Mouse (Mus musculus) brain, adult 2 months (tissue): Measurements from ENCODE around the gene Gimap9.

Source experiments
- DNase-seq: peaks from one replicate; pipeline ENCODE4 v3.0.0; 2011; ENCODE audit warnings: low read depth, low spot score

Gimap9 gene

DNA sequence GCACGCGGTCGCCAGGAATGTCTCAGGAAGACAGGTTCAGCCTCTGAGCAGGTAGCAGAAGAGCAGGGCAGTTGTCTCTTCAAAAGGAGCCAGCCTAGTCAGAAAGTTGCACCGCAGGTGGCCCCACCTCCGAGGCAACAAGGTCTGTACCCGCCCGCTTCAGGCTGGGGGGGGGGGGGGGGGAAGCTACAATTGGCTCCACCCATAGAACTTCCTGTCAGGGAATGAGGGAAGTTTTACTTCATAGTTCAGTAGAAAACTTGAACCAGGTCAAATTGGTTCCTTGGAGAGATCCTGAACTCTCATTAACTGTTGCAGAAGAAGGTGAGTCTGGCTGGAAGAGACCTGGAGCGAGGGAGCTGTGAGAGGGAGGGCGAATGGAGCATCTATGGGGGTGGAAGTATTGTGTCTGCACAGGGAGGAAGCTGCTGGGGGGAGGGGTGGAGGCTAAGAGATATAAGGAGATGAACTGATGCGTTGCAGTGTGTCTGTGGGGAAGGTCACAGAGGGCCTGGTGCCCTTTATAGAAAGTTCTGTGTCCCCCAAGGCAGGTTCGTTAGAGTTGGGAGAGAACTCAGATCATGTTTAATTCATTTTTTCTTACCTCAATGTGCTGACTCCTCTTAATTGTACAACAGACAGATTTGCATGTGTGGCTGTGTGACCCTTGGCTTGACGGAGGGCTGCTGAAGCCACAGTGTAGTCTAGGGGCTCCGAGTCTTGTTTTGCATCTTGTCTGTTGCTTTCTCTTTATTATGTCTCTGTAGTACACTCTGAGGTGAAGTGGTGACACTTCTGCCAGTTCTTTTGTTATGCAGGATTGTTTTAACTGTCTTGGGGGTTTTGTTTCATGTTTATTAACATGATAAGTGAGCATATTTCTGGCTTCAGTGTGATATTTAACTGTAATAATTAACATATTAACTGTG is at the start of gene Gimap9:
TSS of gene Gimap9 (plus strand) at position 199 of the 929 bp plus-strand sequence.
- no peak for DNase-seq

DNA sequence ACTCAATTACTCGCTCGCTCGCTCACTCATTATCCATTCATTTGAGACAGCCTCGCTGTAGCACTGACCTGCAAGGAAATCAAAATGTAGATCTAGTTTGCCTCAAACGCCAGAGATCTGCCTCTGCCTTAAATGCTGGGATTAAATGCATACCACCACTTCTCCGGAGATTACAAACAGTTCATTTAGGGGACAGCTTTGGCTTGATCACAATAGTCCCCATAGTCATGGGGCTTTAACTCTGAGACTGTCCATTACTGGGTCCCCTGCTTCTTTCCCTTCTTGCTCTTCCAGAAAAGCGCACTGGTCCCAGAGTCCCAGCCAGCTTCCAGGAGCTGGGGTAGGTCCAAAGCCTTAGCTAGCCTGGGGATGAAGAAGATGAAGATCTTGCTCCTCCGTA is 49.5 kb upstream of the Gimap9 start, which contains the start of gene AI854703:
TSS of gene AI854703 (plus strand) at position 301 of the 400 bp plus-strand sequence.
- peak; percentile 15 for DNase-seq

- peak; percentile 89 for DNase-seq
Observed at GRCm38 (mm10) chr6:48626984-48627383, 48.9 kb upstream of the Gimap9 start.

- DNase-seq: peak; percentile 32
Observed at GRCm38 (mm10) chr6:48627511-48627924, 48.4 kb upstream of the Gimap9 start.

DNA sequence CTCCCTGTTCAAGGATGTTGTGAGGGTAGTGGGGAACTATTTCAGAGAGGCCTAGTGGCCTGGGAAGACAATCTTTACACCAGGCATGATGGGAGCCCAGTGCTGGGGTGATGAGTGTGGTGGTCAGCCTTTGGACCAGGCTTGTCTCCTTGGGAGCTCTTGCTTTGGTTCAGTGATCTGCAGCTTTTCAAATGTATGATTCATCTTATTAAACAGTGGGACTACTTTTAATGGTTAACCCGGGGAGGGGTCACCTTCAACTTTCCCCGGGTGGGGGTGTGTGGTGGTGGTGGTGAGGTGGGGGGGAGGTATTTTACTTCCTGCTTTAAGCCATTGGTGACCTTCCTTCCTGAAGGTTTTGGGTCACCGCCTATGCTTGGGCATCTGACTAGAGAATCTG is 47.6 kb upstream of the Gimap9 start:
- no peak for DNase-seq

GRCm38 (mm10) chr6:48628808-48629660 is 46.9 kb upstream of the Gimap9 start:
- peak; percentile 70 for DNase-seq

GRCm38 (mm10) chr6:48629661-48630034 is 46.3 kb upstream of the Gimap9 start:
- no peak for DNase-seq

- no peak for DNase-seq
Observed at GRCm38 (mm10) chr6:48630831-48631230, 45.1 kb upstream of the Gimap9 start.

- no peak for DNase-seq
Observed at GRCm38 (mm10) chr6:48635105-48635504, 40.8 kb upstream of the Gimap9 start.

DNA sequence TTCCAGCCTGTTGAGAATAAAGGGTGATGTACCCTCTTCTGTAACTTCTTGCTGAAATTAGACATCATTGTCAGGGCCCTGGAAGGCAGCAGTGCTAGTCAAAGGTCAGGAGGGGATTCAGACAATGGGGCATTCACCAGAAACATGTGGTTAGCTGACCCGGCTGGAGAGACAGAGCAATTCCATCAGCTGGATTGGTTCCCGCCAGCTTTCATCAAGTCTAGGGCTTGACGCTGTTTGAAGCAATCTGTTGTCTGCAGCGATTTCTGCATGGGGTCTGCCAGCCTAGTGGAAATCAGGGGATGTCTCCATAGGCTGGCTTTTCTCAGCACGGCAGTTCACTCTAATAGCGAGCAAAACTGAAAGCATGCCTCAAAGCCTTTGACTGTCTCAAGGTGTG is 39.4 kb upstream of the Gimap9 start:
- DNase-seq: peak; percentile 61

- no peak for DNase-seq
Observed at GRCm38 (mm10) chr6:48637811-48638500, 38.0 kb upstream of the Gimap9 start.

GRCm38 (mm10) chr6:48638553-48638952 is 37.4 kb upstream of the Gimap9 start:
- DNase-seq: no peak

- no peak for DNase-seq
Observed at GRCm38 (mm10) chr6:48641391-48641790, 34.5 kb upstream of the Gimap9 start.

DNA sequence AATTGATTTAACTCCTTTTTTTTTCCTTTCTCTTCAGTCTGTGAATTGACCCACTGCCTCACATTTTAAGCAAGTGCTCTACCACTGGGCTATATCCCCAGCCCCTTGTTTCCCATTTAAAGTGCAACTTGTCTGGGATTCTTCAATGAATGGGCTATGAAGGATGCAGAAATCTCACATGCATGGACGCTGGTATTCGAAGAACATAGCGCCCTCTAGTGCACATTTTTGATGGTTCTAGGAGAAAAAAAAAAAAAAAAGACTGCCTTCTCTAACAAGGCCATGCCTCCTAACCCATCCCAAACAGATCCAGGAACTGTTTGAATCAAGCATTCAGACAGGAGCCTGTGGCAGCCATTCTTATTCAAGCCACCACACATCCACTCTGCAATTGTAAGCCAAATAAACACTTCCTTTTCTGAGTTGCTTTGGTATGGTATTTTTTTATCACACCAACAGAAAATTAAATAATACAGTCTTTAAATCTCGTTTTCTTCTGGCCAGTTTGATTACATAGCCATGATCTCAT is 33.1 kb upstream of the Gimap9 start:
- peak; percentile 90 for DNase-seq

DNA sequence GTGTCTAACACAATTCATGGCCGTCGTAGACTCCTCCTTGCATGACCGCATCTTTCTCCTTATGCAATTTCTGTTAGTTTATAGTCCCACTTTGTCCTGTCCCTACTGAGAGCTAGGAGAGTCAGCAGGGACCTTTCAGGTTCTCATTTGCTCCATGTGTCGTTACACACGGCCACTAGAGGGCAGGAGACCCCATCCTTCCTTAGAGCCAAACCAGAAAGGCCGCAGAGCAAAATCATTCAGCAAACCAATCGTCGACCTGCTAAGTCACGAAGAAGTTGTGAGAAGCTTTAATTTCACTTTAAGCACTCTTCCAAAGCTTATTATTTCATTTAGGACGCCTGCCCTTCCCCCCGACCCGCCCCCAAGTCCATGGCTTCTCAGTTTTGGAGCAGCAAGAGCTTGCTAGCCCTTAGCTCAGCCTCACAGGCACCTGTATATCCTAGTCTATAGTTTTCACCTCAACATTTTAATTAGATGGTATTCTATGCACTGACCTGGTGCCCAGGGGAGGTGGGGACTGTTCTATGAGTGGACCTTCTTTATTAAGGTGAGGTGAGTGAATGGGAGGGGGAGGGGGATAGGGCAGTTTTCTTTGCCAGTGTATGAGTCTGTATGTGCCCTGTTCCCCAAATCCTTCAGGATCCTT is 30.1 kb upstream of the Gimap9 start:
- DNase-seq: peak; percentile 86

GRCm38 (mm10) chr6:48646309-48646690 is 29.6 kb upstream of the Gimap9 start:
- DNase-seq: no peak

DNA sequence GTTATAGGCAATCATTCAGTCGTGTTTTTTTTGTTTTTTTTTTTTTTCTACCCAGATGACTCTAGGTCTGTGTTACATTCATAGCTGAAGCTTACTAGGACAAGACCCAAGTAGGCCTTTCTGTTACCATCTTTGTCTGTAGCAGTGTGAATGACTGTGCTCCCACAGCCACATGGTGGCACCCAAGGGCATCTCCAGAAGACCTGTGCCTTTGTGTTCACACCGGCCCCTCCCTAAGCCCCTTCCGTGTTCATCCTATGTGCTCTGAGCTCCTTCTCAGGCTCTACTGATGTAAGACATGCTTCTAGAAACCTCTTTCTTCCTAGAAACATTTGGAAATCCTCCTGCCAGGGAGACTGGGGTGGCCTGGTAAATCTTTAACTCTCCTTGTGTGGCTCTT is 28.9 kb upstream of the Gimap9 start, which contains the start of gene Gimap8:
TSS of gene Gimap8 (plus strand) at position 240 of the 400 bp plus-strand sequence.
- DNase-seq: peak; percentile 42

- DNase-seq: no peak
Observed at GRCm38 (mm10) chr6:48647611-48648010, 28.3 kb upstream of the Gimap9 start.

- DNase-seq: no peak
Observed at GRCm38 (mm10) chr6:48648779-48649178, 27.1 kb upstream of the Gimap9 start.

GRCm38 (mm10) chr6:48650041-48650440 is 25.9 kb upstream of the Gimap9 start:
- no peak for DNase-seq

DNA sequence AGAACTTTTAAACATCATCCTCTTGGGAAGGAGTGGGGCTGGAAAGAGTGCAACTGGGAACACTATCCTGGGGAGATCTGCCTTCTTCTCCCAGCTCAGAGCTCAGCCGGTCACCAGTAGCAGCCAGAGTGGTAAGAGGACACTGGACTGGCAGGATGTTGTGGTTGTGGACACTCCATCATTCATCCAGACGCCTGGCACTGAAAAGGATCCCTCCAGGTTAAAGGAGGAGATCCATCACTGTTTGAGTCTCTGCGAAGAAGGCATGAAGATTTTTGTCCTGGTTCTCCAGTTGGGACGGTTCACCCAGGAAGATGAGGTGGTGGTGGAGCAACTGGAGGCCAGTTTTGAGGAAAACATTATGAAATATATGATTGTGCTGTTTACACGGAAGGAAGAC is 17.2 kb upstream of the Gimap9 start:
- DNase-seq: no peak
